Mouse (Mus musculus) neural tube, embryonic 13.5 days (tissue): ENCODE data around the gene Gm43738. TPM values are rescaled to one million over a fixed set of nuclear protein-coding genes. Genes with fewer than 3 reads are reported as not detected.
A peak's percentile ranks its signal among the peaks of the same experiment; 100 is the strongest.

Experiments used
- ATAC-seq: fragments of 200-750 bp; cut with Nextera tagmentation; 2 replicates; pipeline ENCODE4 v1.8.0; 2017; ENCODE audit warnings: low read depth, mild to moderate bottlenecking, moderate TSS enrichment, moderate library complexity
- H3K27ac ChIP-seq: fragments of 300-500 bp; sonication (generic); replicated peaks from 2 replicates; pipeline ENCODE4 v1.5.1; 2015; ENCODE audit warnings: moderate library complexity, mild to moderate bottlenecking, inconsistent platforms
- H3K27me3 ChIP-seq: fragments of 300-500 bp; sonication (generic); 2 replicates; pipeline ENCODE4 v1.6.1; 2015; ENCODE audit warnings: mild to moderate bottlenecking, inconsistent platforms
- H3K36me3 ChIP-seq: fragments of 300-500 bp; sonication (generic); 2 replicates; pipeline ENCODE4 v1.6.1; 2015; ENCODE audit warnings: mild to moderate bottlenecking, inconsistent platforms
- H3K4me1 ChIP-seq: fragments of 300-500 bp; sonication (generic); replicated peaks from 2 replicates; pipeline ENCODE4 v1.6.1; 2015; ENCODE audit warnings: inconsistent platforms
- H3K4me2 ChIP-seq: fragments of 300-500 bp; sonication (generic); 2 replicates; pipeline ENCODE4 v1.6.1; 2015; ENCODE audit warnings: inconsistent platforms, mild to moderate bottlenecking, moderate library complexity
- H3K4me3 ChIP-seq: fragments of 300-500 bp; sonication (generic); 2 replicates; pipeline ENCODE4 v1.5.1; 2015; ENCODE audit warnings: mild to moderate bottlenecking, inconsistent platforms
- H3K9ac ChIP-seq: fragments of 300-500 bp; sonication (generic); 2 replicates; pipeline ENCODE4 v1.6.1; 2015; ENCODE audit warnings: moderate library complexity, mild to moderate bottlenecking, inconsistent platforms
- H3K9me3 ChIP-seq: fragments of 300-500 bp; sonication (generic); 2 replicates; pipeline ENCODE4 v1.6.1; 2016; ENCODE audit warnings: inconsistent platforms
- WGBS: fragments of 180-500 bp; shearing (Covaris S2); methylation state at CpG from one replicate; pipeline ENCODE4 v1.1.7; 2015; 5-methylcytosine and 5-hydroxymethylcytosine counted together
- polyA plus RNA-seq: library from polyadenylated mRNA; unstranded; fragments of >200 nt; fragmentation: Nextera tagmentation; extraction: Ambion mirVana; gene quantifications from 2 replicates; pipeline ENCODE4 v1.2.1, GENCODE M21; 2015

Gene Gm43738
- 0.15 TPM in 1 of 2 replicates, not detected in the other for polyA plus RNA-seq

DNA sequence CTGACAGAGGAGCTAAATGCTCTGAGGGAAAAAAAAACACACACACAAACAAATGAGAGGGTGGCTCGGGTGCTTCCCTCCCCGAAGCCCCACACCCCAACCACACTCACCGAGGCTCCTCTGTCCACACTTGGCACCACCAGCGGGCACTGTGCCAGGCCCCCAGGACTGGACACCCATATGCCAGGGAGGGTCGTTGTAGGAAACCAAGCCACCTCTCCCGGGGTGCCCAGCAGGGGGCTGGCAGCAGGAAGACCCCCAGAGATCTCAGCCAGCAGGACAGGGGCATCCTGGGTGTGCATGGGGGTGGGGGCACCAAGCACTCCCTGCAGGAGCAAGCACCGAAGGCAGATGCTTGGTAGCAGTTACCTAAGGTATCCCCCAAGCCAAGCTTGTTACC is at the start of gene Gm43738:
Gm43738 (minus strand) TSS at position 289 of the 400 bp plus-strand sequence.
- H3K27ac ChIP-seq, result peak within 1 kb of the TSS; percentile 81
- H3K4me2 ChIP-seq, result peak within 1 kb of the TSS; percentile 91
- peak within 1 kb of the TSS; percentile 77 for H3K9ac ChIP-seq
- H3K27me3 ChIP-seq, result no peaks in the 10 kb centered on the region
- H3K9me3 ChIP-seq, result no peaks in the 10 kb centered on the region
- H3K4me1 ChIP-seq, result peaks cover 31% of the 10 kb centered on the region
- 42% methylated on average over 7 of the region's 7 CpGs for WGBS
- ATAC-seq, result no peak
- peaks cover 45% of the 10 kb centered on the region for H3K36me3 ChIP-seq
- H3K4me3 ChIP-seq, result peak within 1 kb of the TSS; percentile 69

DNA sequence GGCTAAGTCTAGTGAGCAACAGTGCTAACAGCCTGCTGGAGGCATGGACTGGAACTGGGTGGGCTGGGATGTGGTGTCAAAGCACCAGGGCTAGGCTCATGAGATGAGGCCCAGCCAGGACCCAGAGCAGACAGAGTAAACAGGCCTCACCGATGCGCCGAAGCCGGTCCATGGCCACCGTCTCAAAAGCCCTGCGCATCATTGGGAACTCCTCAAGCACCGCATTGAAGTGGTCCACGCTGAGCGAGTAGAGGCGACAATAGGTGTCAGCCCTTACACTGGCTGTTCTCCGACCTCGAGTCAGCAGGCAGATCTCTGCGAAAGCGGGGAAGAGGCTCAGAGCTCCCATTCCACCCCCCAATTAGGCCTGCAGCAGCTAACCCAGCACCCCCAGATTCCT is 47.7 kb upstream of the Gm43738 start:
- peaks cover 11% of the 10 kb centered on the region; the same call in 1 of the 2 replicates for H3K4me1 ChIP-seq
- 70% methylated on average over 14 of the region's 14 CpGs for WGBS

DNA sequence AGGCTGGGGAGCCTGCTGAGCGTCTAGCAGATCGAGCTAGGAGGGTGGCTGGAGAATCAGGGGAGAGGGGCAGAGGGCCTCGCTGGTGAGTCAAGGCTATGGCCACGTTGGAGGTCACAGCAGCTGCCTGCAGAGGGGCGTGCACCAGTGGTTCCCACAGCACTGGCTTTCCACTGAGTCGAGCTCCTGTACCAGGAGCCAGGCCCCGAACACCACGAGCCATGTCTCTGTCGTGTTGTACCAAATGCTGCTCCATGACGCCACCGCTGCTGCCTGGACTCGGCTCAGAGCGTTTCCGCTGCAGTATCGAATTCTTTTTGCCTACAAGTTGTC is 47.0 kb upstream of the Gm43738 start:
- Histone ChIP-seq H3K9me3 (no peaks in the 10 kb centered on the region), H3K36me3 (peaks cover 30% of the 10 kb centered on the region; the same call in 1 of the 2 replicates), H3K4me1 (peaks cover 11% of the 10 kb centered on the region; the same call in 1 of the 2 replicates), H3K4me3 (no peak overlapping the region), H3K27ac (no peak overlapping the region), H3K9ac (no peak overlapping the region), H3K27me3 (peaks cover 24% of the 10 kb centered on the region), H3K4me2 (peak overlapping the region; percentile 34; the same call in 1 of the 2 replicates)
- 18% methylated on average over 15 of the region's 15 CpGs for WGBS
- no peak for ATAC-seq

More for the DNA sequence above, 47.7 kb upstream of the Gm43738 start:
- Histone ChIP-seq H3K27me3 (peaks cover 24% of the 10 kb centered on the region), H3K9me3 (no peaks in the 10 kb centered on the region), H3K9ac (no peak overlapping the region), H3K27ac (no peak overlapping the region), H3K4me3 (no peak overlapping the region), H3K4me2 (no peak overlapping the region), H3K36me3 (peaks cover 30% of the 10 kb centered on the region; the same call in 1 of the 2 replicates)
- ATAC-seq, result no peak

DNA sequence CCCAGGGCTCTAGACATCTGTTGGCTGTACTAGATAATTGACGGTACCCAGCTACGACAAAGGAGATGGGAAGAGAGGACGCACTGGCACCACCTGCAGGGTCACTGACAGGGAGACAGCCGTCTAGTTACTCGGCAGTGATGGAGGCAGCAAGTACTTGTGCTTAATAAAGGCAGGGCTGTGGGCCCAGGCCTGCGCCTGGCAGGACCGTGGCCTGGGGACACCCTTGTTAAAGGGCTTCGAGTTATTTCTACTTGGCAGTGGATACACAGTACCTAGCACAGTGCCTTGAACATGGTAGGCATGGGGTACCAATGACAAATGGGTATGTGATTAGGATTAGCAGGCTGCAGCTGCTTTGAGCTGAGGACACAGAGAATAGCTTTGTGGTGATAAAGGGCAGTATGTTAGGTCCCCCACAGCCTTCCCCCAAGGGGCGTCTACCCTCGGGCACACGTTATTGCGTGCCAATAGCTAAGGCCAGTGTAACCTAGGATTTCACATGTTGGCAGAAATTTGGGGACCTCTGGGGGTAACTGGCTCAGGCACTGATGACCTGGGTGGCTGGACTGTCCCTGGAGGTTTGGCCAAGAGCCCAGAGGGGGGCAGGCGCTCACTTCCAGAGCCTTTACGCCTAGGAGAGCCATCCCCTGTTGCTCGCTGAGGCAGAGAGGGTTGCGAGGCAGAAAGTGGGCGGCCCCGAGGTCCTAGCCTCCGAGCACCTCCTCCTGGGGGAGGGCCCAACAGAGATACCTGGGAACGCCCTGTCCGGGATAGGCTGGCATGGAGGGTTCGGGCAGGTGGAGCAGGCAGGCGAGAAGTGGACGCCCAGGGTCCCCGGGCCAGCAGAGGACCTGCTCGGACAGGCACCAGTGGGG is 46.4 kb upstream of the Gm43738 start:
- ATAC-seq, result 0 out of 2 replicates have a peak, but pooled peaks have one; percentile 30
- peak overlapping the region; percentile 34; the same call in 1 of the 2 replicates for H3K4me2 ChIP-seq
- H3K27me3 ChIP-seq, result peaks cover 24% of the 10 kb centered on the region
- H3K27ac ChIP-seq, result no peak overlapping the region
- H3K4me1 ChIP-seq, result peaks cover 11% of the 10 kb centered on the region; the same call in 1 of the 2 replicates
- H3K36me3 ChIP-seq, result peaks cover 26% of the 10 kb centered on the region; the same call in 1 of the 2 replicates
- H3K9ac ChIP-seq, result no peak overlapping the region
- no peaks in the 10 kb centered on the region for H3K9me3 ChIP-seq
- no peak overlapping the region for H3K4me3 ChIP-seq
- WGBS, result 18% methylated on average over 26 of the region's 26 CpGs

DNA sequence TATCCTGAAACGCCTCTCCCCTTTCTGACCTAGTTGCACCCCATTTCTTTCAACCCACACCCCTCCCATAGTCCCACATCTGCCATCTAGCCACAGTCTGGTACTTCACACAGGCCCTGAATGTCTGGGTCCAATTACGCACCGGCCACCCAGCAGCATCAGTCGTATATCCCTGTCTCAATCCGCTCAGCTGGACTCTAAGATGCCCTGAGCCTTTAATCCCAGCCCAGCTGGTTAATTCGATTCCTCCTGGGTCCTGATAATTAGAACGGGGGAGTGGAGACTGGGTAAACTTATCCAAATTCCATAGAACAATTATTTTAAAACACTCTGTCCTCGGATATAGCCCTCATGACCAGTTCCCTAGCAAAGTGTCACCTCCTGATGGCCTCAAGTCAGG is 44.7 kb upstream of the Gm43738 start:
- Histone ChIP-seq H3K4me1 (peaks cover 11% of the 10 kb centered on the region; the same call in 1 of the 2 replicates), H3K4me3 (no peak overlapping the region), H3K4me2 (no peak overlapping the region), H3K27ac (no peak overlapping the region), H3K36me3 (peaks cover 14% of the 10 kb centered on the region; the same call in 1 of the 2 replicates), H3K9me3 (no peaks in the 10 kb centered on the region), H3K9ac (no peak overlapping the region), H3K27me3 (peaks cover 24% of the 10 kb centered on the region)
- WGBS, result 57% methylated on average over 8 of the region's 8 CpGs
- ATAC-seq, result no peak

DNA sequence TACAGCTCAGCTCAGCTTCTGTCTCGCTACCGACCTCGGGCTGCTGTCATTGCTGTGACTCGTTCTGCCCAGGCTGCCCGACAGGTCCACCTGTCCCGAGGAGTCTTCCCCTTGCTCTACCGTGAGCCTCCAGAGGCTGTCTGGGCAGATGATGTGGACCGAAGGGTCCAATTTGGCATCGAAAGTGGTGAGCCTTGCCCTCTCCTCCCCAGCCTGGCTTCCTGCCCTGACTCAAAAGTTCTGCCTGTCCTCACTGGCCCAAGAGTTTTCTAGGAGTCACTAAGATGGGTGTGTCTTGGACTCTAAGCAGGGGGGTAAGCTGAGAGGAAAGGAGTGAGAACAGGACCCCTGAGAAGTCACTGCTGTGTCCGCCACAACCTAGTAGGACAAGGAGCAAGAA is 43.9 kb upstream of the Gm43738 start:
- Histone ChIP-seq H3K27ac (no peak overlapping the region), H3K9ac (no peak overlapping the region), H3K4me1 (peaks cover 11% of the 10 kb centered on the region; the same call in 1 of the 2 replicates), H3K9me3 (no peaks in the 10 kb centered on the region), H3K36me3 (0 out of 2 replicates have a peak, but pooled peaks cover 7% of the 10 kb centered on the region), H3K27me3 (peaks cover 17% of the 10 kb centered on the region), H3K4me2 (no peak overlapping the region), H3K4me3 (no peak overlapping the region)
- 83% methylated on average over 10 of the region's 10 CpGs for WGBS
- no peak for ATAC-seq

DNA sequence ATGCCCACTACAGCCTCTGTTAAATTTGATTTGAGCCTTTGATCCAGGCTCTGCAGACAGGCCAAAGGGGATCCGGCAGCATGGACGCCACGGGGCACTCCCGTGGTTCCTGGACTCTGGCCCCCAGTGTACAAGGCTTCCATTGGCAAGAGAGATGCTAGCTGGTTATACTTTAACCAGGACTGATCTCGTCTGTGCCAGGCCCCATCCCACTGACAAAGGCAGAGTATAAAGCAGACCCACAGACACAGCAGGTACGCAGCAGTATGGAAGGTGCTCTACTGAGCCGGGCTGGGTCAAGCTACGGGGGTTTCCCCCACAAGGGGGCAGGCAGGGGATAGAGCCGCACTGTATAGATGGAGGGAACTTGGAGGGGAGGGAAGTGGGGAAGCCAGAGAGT is 35.5 kb upstream of the Gm43738 start:
- Histone ChIP-seq H3K36me3 (no peaks in the 10 kb centered on the region), H3K9ac (no peak overlapping the region), H3K4me1 (peaks cover 8% of the 10 kb centered on the region), H3K27me3 (no peaks in the 10 kb centered on the region; the same call in 1 of the 2 replicates), H3K4me3 (no peak overlapping the region), H3K9me3 (no peaks in the 10 kb centered on the region), H3K27ac (no peak overlapping the region), H3K4me2 (no peak overlapping the region)
- no peak for ATAC-seq
- WGBS, result 31% methylated on average over 9 of the region's 9 CpGs

DNA sequence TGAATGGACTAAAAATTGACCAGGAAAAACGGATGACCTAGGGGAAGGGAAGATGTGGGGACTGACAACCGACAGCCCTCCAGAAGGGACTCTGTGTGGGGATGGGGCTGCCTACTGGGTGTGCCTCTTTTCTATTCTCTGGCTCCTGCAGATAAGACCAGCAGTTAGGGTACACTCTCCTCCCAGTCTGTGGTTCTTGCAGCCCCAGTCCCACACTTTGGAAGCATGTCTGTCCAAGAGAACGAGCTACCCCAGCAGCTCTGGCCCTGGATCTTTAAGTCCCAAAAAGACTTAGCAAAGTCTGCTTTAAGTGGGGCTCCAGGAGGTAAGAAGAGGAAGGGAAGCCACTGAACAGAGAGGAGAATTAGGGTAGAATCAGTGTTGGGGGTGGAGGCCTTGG is 35.1 kb upstream of the Gm43738 start, which contains the start of gene Pklr:
Pklr (plus strand) TSS at position 185 of the 400 bp plus-strand sequence.
- ATAC-seq, result no peak
- WGBS, result 63% methylated on average over 3 of the region's 3 CpGs
- H3K4me2 ChIP-seq, result no peak within 1 kb of the TSS
- no peaks in the 10 kb centered on the region; the same call in 1 of the 2 replicates for H3K27me3 ChIP-seq
- no peak within 1 kb of the TSS for H3K27ac ChIP-seq
- no peaks in the 10 kb centered on the region for H3K36me3 ChIP-seq
- H3K4me3 ChIP-seq, result no peak within 1 kb of the TSS
- peaks cover 8% of the 10 kb centered on the region for H3K4me1 ChIP-seq
- H3K9me3 ChIP-seq, result no peaks in the 10 kb centered on the region
- H3K9ac ChIP-seq, result no peak within 1 kb of the TSS

DNA sequence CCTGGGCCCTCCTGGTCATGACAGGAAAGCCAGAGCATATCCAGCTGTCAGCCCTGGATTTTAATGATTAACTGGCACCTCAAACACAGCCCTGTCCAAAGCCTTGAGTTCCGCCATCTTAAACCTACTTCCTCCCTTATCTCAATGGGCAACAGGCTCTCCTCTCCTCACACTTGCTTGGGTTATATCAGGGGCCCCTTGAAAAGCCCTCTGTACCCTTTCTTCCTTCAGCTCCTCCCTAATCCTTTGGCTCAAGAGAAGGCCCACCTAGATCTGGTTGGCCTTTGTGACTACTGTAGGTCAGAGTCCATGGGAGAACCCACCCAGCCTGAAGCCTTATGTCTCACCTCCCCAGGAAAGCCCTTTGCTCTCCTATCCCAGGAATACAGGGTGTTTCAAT is 32.9 kb upstream of the Gm43738 start:
- no peaks in the 10 kb centered on the region for H3K9me3 ChIP-seq
- no peaks in the 10 kb centered on the region for H3K36me3 ChIP-seq
- ATAC-seq, result no peak
- H3K4me2 ChIP-seq, result no peak overlapping the region
- H3K4me1 ChIP-seq, result peaks cover 8% of the 10 kb centered on the region
- H3K9ac ChIP-seq, result no peak overlapping the region
- H3K27me3 ChIP-seq, result no peaks in the 10 kb centered on the region; the same call in 1 of the 2 replicates
- WGBS, result 96% methylated on average over 1 of the region's 1 CpGs
- no peak overlapping the region for H3K4me3 ChIP-seq
- H3K27ac ChIP-seq, result no peak overlapping the region

DNA sequence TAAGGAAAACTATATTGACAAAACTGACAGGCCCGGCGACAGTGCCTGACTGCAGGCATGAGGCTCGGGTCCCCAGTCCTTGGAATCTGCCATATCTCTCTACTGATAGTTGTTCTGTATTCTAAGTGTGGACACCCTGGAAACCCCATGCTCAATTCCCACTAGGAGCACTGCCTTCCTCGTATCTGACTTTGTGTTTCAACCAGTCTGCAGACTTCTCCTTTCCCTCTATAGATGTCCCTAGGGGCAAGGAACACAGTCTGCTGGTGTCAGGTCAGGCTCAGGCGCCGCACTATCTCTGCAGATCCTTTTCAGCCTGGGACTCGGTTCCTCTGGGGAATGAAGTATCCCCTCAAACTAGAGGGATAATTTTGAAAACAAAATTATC is 32.2 kb upstream of the Gm43738 start:
- ATAC-seq, result no peak
- H3K27me3 ChIP-seq, result no peaks in the 10 kb centered on the region; the same call in 1 of the 2 replicates
- H3K4me3 ChIP-seq, result no peak overlapping the region
- no peaks in the 10 kb centered on the region for H3K36me3 ChIP-seq
- H3K27ac ChIP-seq, result no peak overlapping the region
- H3K4me2 ChIP-seq, result no peak overlapping the region
- peaks cover 8% of the 10 kb centered on the region for H3K4me1 ChIP-seq
- no peak overlapping the region for H3K9ac ChIP-seq
- no peaks in the 10 kb centered on the region for H3K9me3 ChIP-seq
- 85% methylated on average over 7 of the region's 7 CpGs for WGBS

DNA sequence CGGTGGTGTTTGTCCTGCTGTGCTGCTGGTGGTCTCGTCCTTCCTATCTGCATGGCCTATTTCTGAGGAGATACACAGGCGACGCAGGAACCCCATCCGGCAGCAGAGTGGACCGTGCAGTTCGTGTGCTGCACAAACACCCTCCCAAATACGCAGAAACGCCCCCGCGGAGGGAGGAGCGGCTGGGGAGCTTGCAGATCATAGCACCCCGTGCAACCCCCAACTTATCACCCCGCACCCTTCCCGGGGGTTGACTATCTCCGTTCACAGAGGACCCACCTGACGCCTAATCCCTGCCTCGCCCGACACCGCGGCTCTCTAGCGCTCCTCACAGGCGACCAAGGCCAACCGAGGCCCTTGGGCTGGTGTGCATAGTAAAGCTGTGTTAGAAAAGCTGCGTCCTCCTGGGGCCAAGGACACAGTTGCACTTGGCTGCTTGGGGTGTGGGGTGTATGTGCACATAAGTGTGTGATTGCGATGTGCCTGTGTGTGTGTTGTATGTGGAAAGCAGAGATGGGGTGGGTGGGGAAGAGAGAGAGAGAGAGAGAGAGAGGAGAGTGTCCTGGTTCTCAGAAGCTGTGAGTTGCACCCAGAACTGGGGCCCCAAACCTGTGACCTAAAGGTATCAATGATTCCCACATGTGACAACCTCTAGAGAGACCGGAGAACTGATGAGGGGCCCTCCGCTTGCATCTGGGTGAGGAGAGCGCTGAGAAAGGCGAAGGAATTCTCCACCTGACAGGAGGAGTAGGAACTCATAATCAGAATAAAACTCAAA is 31.6 kb upstream of the Gm43738 start:
- WGBS, result 16% methylated on average over 30 of the region's 30 CpGs
- H3K4me1 ChIP-seq, result peaks cover 8% of the 10 kb centered on the region
- no peaks in the 10 kb centered on the region for H3K36me3 ChIP-seq
- peak overlapping the region; percentile 34 for H3K4me3 ChIP-seq
- no peak overlapping the region for H3K27ac ChIP-seq
- no peaks in the 10 kb centered on the region for H3K9me3 ChIP-seq
- peak; percentile 72 for ATAC-seq
- H3K27me3 ChIP-seq, result no peaks in the 10 kb centered on the region; the same call in 1 of the 2 replicates
- H3K4me2 ChIP-seq, result peak overlapping the region; percentile 64
- H3K9ac ChIP-seq, result peak overlapping the region; percentile 67
